Mouse (Mus musculus): Measurements from ENCODE around the gene Mpzl3. TPM values are rescaled to one million over a fixed set of nuclear protein-coding genes. Genes with fewer than 3 reads are reported as not detected.

Mpzl3 gene
- 10 to 100 TPM in 1 of 2 experiments, 1 to 10 TPM in 1; 9.4 to 11.5 TPM for total RNA-seq (2023)

GRCm38 (mm10) chr9:45055082-45055713 is at the start of gene Mpzl3:
Gene Mpzl3 (plus strand): TSS chr9:45055186.

GRCm38 (mm10) chr9:45009180-45010078 is 45.6 kb upstream of the Mpzl3 start, which contains the start of gene Cd3e:
Gene Cd3e (minus strand): TSS chr9:45009627.

GRCm38 (mm10) chr9:45039499-45039898 is 15.5 kb upstream of the Mpzl3 start, which contains the start of gene Mpzl2:
Gene Mpzl2 (plus strand): TSS chr9:45039799.

GRCm38 (mm10) chr9:45079011-45079410 is 24.0 kb downstream of the Mpzl3 start, which contains the start of gene Jaml:
Gene Jaml (plus strand): TSS chr9:45079183.

GRCm38 (mm10) chr9:45117741-45118431 is 62.9 kb downstream of the Mpzl3 start, which contains the start of gene Scn2b:
Gene Scn2b (plus strand): TSS chr9:45117782.

Other genes with a start within 250 kb of the Mpzl3 start
- gene Kmt2a, start 173.9 kb upstream of the Mpzl3 start, total RNA-seq (2023): 100 to 1,000 TPM; 138 to 150 TPM
- gene Atp5l, start 134.4 kb upstream of the Mpzl3 start, total RNA-seq (2023): 100 to 1,000 TPM; 129 to 153 TPM
- gene Ube4a, start 89.6 kb upstream of the Mpzl3 start, total RNA-seq (2023): 100 to 1,000 TPM; 102 to 103 TPM
- gene Cd3g, start 74.8 kb upstream of the Mpzl3 start, total RNA-seq (2023): 1 to 10 TPM; 1.5 to 3.8 TPM
- gene Cd3d, start 73.4 kb upstream of the Mpzl3 start, total RNA-seq (2023): 1 to 10 TPM; 2.3 to 4.2 TPM
- gene Cd3e, start 45.6 kb upstream of the Mpzl3 start, total RNA-seq (2023): 1 to 10 TPM; 1.3 to 5.0 TPM
- gene Mpzl2, start 15.4 kb upstream of the Mpzl3 start, total RNA-seq (2023): under 1 TPM; 0.44 to 0.80 TPM
- 10 to 100 TPM; 26.2 to 30.4 TPM for gene Jaml, start 24.0 kb downstream of the Mpzl3 start, total RNA-seq (2023)
- 1 to 10 TPM in 1 of 2 experiments, under 1 TPM in 1; 0.53 to 1.2 TPM for gene Scn2b, start 62.6 kb downstream of the Mpzl3 start, total RNA-seq (2023)
- under 1 TPM; 0.47 to 0.49 TPM for gene Scn4b, start 83.2 kb downstream of the Mpzl3 start, total RNA-seq (2023)
- not detected for gene BC049352, start 126.8 kb downstream of the Mpzl3 start, total RNA-seq (2023)
- gene Tmprss4, start 148.9 kb downstream of the Mpzl3 start, total RNA-seq (2023): not detected
- gene Il10ra, start 214.0 kb downstream of the Mpzl3 start, total RNA-seq (2023): 100 to 1,000 TPM; 161 to 178 TPM

All from B cell, adult 67 days (primary cell).